Mouse (Mus musculus) intestine, embryonic 16.5 days (tissue): ENCODE measurements at regions not wholly inside any gene's neighbourhood (a gene's known extent, or its start where the extent isn't known, plus 50 kb on each side); places are given as distances from the start of the nearest gene placed in this dataset.

Source experiments
- ATAC-seq: fragments of 200-750 bp; cut with Nextera tagmentation; 2 replicates; pipeline ENCODE4 v1.8.0; 2017; ENCODE audit warnings: moderate TSS enrichment, moderate library complexity
- H3K27ac ChIP-seq: fragments of 300-500 bp; sonication (generic); 2 replicates; pipeline ENCODE4 v1.5.1; 2014; ENCODE audit warnings: mild to moderate bottlenecking, low read length
- H3K27me3 ChIP-seq: fragments of 300-500 bp; sonication (generic); replicated peaks from 2 replicates; pipeline ENCODE4 v1.6.1; 2014; ENCODE audit warnings: low read length, control low read depth, mixed read lengths; ENCODE audit not compliant: control insufficient read depth, insufficient read depth
- H3K36me3 ChIP-seq: fragments of 300-500 bp; sonication (generic); 2 replicates; pipeline ENCODE4 v1.6.1; 2014; ENCODE audit warnings: low read length, control low read depth; ENCODE audit not compliant: control insufficient read depth, insufficient read depth
- H3K4me1 ChIP-seq: fragments of 300-500 bp; sonication (generic); 2 replicates; pipeline ENCODE4 v1.6.1; 2014; ENCODE audit warnings: low read length, control low read depth, mixed read lengths; ENCODE audit not compliant: control insufficient read depth, insufficient read depth
- H3K4me2 ChIP-seq: fragments of 300-500 bp; sonication (generic); 2 replicates; pipeline ENCODE4 v1.6.1; 2014; ENCODE audit warnings: low read depth, low read length, control low read depth
- H3K4me3 ChIP-seq: fragments of 300-500 bp; sonication (generic); 2 replicates; pipeline ENCODE4 v1.5.1; 2014; ENCODE audit warnings: mild to moderate bottlenecking, low read length
- H3K9ac ChIP-seq: fragments of 300-500 bp; sonication (generic); 2 replicates; pipeline ENCODE4 v1.6.1; 2014; ENCODE audit warnings: low read depth, low read length
- H3K9me3 ChIP-seq: fragments of 300-500 bp; sonication (generic); 2 replicates; pipeline ENCODE4 v1.6.1; 2016; ENCODE audit warnings: low read length, control low read depth; ENCODE audit not compliant: control insufficient read depth
- WGBS: fragments of 180-500 bp; shearing (Covaris S2); extraction: QIAGEN DNeasy Blood & Tissue Kit; methylation state at CpG from one replicate; pipeline ENCODE4 v1.1.7; 2014; 5-methylcytosine and 5-hydroxymethylcytosine counted together

GRCm38 (mm10) chr4:127482461-127482860, 124.5 kb upstream of the Gjb5 start:
- no peak for ATAC-seq
- no peak overlapping the region for H3K9ac ChIP-seq
- H3K36me3 ChIP-seq = no peaks in the 10 kb centered on the region
- H3K4me1 ChIP-seq = no peaks in the 10 kb centered on the region
- no peak overlapping the region for H3K4me2 ChIP-seq
- no peak overlapping the region for H3K4me3 ChIP-seq
- WGBS = 59% methylated on average over 4 of the region's 4 CpGs
- H3K9me3 ChIP-seq = no peaks in the 10 kb centered on the region
- H3K27me3 ChIP-seq = no peaks in the 10 kb centered on the region
- H3K27ac ChIP-seq = no peak overlapping the region

- WGBS = 61% methylated on average over 5 of the region's 5 CpGs
- ATAC-seq = no peak
- no peaks in the 10 kb centered on the region for H3K4me1 ChIP-seq
These were observed 122.4 kb upstream of the Gjb5 start for GRCm38 (mm10) chr4:127480339-127480738.

GRCm38 (mm10) chr4:127469877-127470276, 111.9 kb upstream of the Gjb5 start:
- Histone ChIP-seq H3K27me3 (no peaks in the 10 kb centered on the region), H3K4me1 (no peaks in the 10 kb centered on the region)
- 86% methylated on average over 7 of the region's 7 CpGs for WGBS

More at GRCm38 (mm10) chr4:127480339-127480738, 122.4 kb upstream of the Gjb5 start:
- H3K9ac ChIP-seq = no peak overlapping the region
- H3K4me2 ChIP-seq = no peak overlapping the region
- H3K9me3 ChIP-seq = no peaks in the 10 kb centered on the region
- H3K27me3 ChIP-seq = no peaks in the 10 kb centered on the region
- H3K36me3 ChIP-seq = no peaks in the 10 kb centered on the region
- no peak overlapping the region for H3K27ac ChIP-seq
- H3K4me3 ChIP-seq = no peak overlapping the region

GRCm38 (mm10) chr4:127454511-127455119, 96.6 kb upstream of the Gjb5 start:
- no peaks in the 10 kb centered on the region for H3K4me1 ChIP-seq
- H3K9me3 ChIP-seq = peaks cover 3% of the 10 kb centered on the region
- H3K27ac ChIP-seq = no peak overlapping the region
- no peak for ATAC-seq
- H3K4me3 ChIP-seq = no peak overlapping the region
- H3K9ac ChIP-seq = no peak overlapping the region
- H3K4me2 ChIP-seq = no peak overlapping the region
- H3K36me3 ChIP-seq = no peaks in the 10 kb centered on the region
- WGBS = 86% methylated on average over 11 of the region's 11 CpGs
- H3K27me3 ChIP-seq = no peaks in the 10 kb centered on the region

More at GRCm38 (mm10) chr4:127469877-127470276, 111.9 kb upstream of the Gjb5 start:
- Histone ChIP-seq H3K27ac (no peak overlapping the region), H3K9ac (no peak overlapping the region), H3K4me3 (no peak overlapping the region), H3K9me3 (no peaks in the 10 kb centered on the region), H3K36me3 (no peaks in the 10 kb centered on the region), H3K4me2 (no peak overlapping the region)
- ATAC-seq = no peak

GRCm38 (mm10) chr4:127452081-127452480, 94.1 kb upstream of the Gjb5 start:
- no peaks in the 10 kb centered on the region for H3K9me3 ChIP-seq
- ATAC-seq = no peak
- no peak overlapping the region for H3K27ac ChIP-seq
- no peaks in the 10 kb centered on the region for H3K27me3 ChIP-seq
- H3K36me3 ChIP-seq = no peaks in the 10 kb centered on the region
- no peak overlapping the region for H3K4me2 ChIP-seq
- H3K4me1 ChIP-seq = no peaks in the 10 kb centered on the region
- 41% methylated on average over 8 of the region's 8 CpGs for WGBS
- H3K9ac ChIP-seq = no peak overlapping the region
- H3K4me3 ChIP-seq = no peak overlapping the region

- no peak overlapping the region for H3K4me2 ChIP-seq
- no peak overlapping the region for H3K9ac ChIP-seq
- H3K36me3 ChIP-seq = no peaks in the 10 kb centered on the region
- H3K27ac ChIP-seq = no peak overlapping the region
- no peaks in the 10 kb centered on the region for H3K27me3 ChIP-seq
- H3K9me3 ChIP-seq = no peaks in the 10 kb centered on the region
- no peak overlapping the region for H3K4me3 ChIP-seq
- ATAC-seq = no peak
- WGBS = 70% methylated on average over 3 of the region's 3 CpGs
- H3K4me1 ChIP-seq = no peaks in the 10 kb centered on the region
These were observed 87.3 kb upstream of the Gjb5 start for GRCm38 (mm10) chr4:127445300-127445699.

GRCm38 (mm10) chr4:127444056-127444455, 86.1 kb upstream of the Gjb5 start:
- H3K27me3 ChIP-seq = no peaks in the 10 kb centered on the region
- H3K27ac ChIP-seq = no peak overlapping the region
- no peak overlapping the region for H3K4me2 ChIP-seq
- H3K36me3 ChIP-seq = no peaks in the 10 kb centered on the region
- WGBS = 97% methylated on average over 1 of the region's 1 CpGs
- H3K9ac ChIP-seq = no peak overlapping the region
- no peaks in the 10 kb centered on the region for H3K4me1 ChIP-seq
- no peak overlapping the region for H3K4me3 ChIP-seq
- ATAC-seq = no peak
- no peaks in the 10 kb centered on the region for H3K9me3 ChIP-seq

GRCm38 (mm10) chr4:127442001-127442400, 84.0 kb upstream of the Gjb5 start:
- no peak for ATAC-seq
- no peak overlapping the region for H3K9ac ChIP-seq
- no peak overlapping the region for H3K4me3 ChIP-seq
- no peaks in the 10 kb centered on the region for H3K36me3 ChIP-seq
- H3K4me1 ChIP-seq = no peaks in the 10 kb centered on the region
- no peak overlapping the region for H3K27ac ChIP-seq
- no peaks in the 10 kb centered on the region for H3K9me3 ChIP-seq
- no peaks in the 10 kb centered on the region for H3K27me3 ChIP-seq
- WGBS = 85% methylated on average over 4 of the region's 4 CpGs
- no peak overlapping the region for H3K4me2 ChIP-seq

GRCm38 (mm10) chr4:127440602-127441001, 82.6 kb upstream of the Gjb5 start:
- no peak for ATAC-seq
- H3K9ac ChIP-seq = no peak overlapping the region
- no peaks in the 10 kb centered on the region for H3K4me1 ChIP-seq
- no peaks in the 10 kb centered on the region for H3K36me3 ChIP-seq
- 46% methylated on average over 7 of the region's 7 CpGs for WGBS
- no peak overlapping the region for H3K4me3 ChIP-seq
- H3K27ac ChIP-seq = no peak overlapping the region
- no peak overlapping the region for H3K4me2 ChIP-seq
- H3K27me3 ChIP-seq = no peaks in the 10 kb centered on the region
- H3K9me3 ChIP-seq = no peaks in the 10 kb centered on the region

GRCm38 (mm10) chr4:127435076-127435475, 77.1 kb upstream of the Gjb5 start:
- no peak overlapping the region for H3K4me3 ChIP-seq
- no peaks in the 10 kb centered on the region for H3K36me3 ChIP-seq
- H3K4me1 ChIP-seq = peaks cover 10% of the 10 kb centered on the region
- H3K27ac ChIP-seq = no peak overlapping the region
- H3K9ac ChIP-seq = no peak overlapping the region
- WGBS = 33% methylated on average over 8 of the region's 8 CpGs
- no peaks in the 10 kb centered on the region for H3K27me3 ChIP-seq
- H3K9me3 ChIP-seq = no peaks in the 10 kb centered on the region
- 0 out of 2 replicates have a peak overlapping the region, but pooled peaks have one; percentile 2 for H3K4me2 ChIP-seq
- ATAC-seq = no peak
